ENCODE assay signal across 26 mouse cellular contexts in genomic region chr8:45324151-45324550, GRCm38 (mm10). TPM values are rescaled to one million over a fixed set of nuclear protein-coding genes. Genes with fewer than 3 reads are reported as not detected.
DNase-seq lines count a peak whose midpoint lies in the region; ATAC-seq and TF ChIP-seq lines count a peak whose summit lies in the region.
"Had no signal": no experiment of that assay in that cellular context is flagged by ENCODE, and none has a peak within 500 bp of the region (broad histone marks: within the 10 kb centered on the region; RNA-seq: fewer than 3 reads in every experiment).

No protein-coding gene starts in this region.

- H3K9me3 ChIP-seq in liver, embryonic 11.5 days (ENCODE audit: control insufficient read depth, low read length): no peaks in the 10 kb centered on the region

- 42% methylated on average over 4 of the region's 4 CpGs for WGBS in kidney, adult 2 months
- WGBS in liver, adult 2 months: 23% methylated on average over 4 of the region's 4 CpGs
- 81% methylated on average over 4 of the region's 4 CpGs for WGBS in liver, embryonic 11.5 days

- TF ChIP-seq CTCF in kidney, adult 2 months (conservative IDR thresholded peaks at IDR 0.05; ENCODE audit: insufficient read depth, insufficient read length, low read depth, low read length): no peak
- no peak for TF ChIP-seq CTCF in liver, adult 2 months (IDR thresholded peaks at IDR 0.05; ENCODE audit: low read depth, low read length)

- no peaks in the 10 kb centered on the region for H3K4me1 ChIP-seq in kidney, adult 2 months (ENCODE audit: control insufficient read depth, insufficient read depth, low read length)
- H3K4me1 ChIP-seq in liver, adult 2 months (ENCODE audit: control insufficient read depth, insufficient read depth, low read length): peaks cover 19% of the 10 kb centered on the region
- no peaks in the 10 kb centered on the region for H3K4me1 ChIP-seq in liver, embryonic 11.5 days (replicated peaks; ENCODE audit: control insufficient read depth, insufficient read depth, low read length)

- H3K36me3 ChIP-seq in kidney, adult 2 months (ENCODE audit: control insufficient read depth, insufficient read depth, low read length): no peaks in the 10 kb centered on the region
- peaks cover 40% of the 10 kb centered on the region for H3K36me3 ChIP-seq in liver, adult 2 months (ENCODE audit: control insufficient read depth, insufficient read depth, low read length)
- no peaks in the 10 kb centered on the region for H3K36me3 ChIP-seq in liver, embryonic 11.5 days (ENCODE audit: control insufficient read depth, insufficient read depth, low read length)
- H3K36me3 ChIP-seq: G1E had no signal

- no peak overlapping the region for H3K27ac ChIP-seq in kidney, adult 2 months (ENCODE audit: insufficient read depth, low read depth, low read length)
- peak overlapping the region; percentile 93 for H3K27ac ChIP-seq in liver, adult 2 months (replicated peaks; ENCODE audit: insufficient read depth, low read depth, low read length)
- no peak overlapping the region for H3K27ac ChIP-seq in liver, embryonic 11.5 days (ENCODE audit: low read depth, low read length)

- no peak for TF ChIP-seq POLR2A in kidney, adult 2 months (IDR thresholded peaks at IDR 0.05; ENCODE audit: low read depth, low read length)
- TF ChIP-seq POLR2A in liver, adult 2 months (IDR thresholded peaks at IDR 0.05; ENCODE audit: extremely low read depth, insufficient read depth, low read length): no peak

- peaks cover 5% of the 10 kb centered on the region; the same call in 1 of the 2 replicates for H3K79me2 ChIP-seq in liver, adult 2 months (ENCODE audit: control insufficient read depth, insufficient read depth, low read length)

- no peak overlapping the region for H3K4me3 ChIP-seq in kidney, adult 2 months (ENCODE audit: insufficient read depth, low read depth, low read length)
- H3K4me3 ChIP-seq in liver, adult 2 months (ENCODE audit: insufficient read depth, low read depth, low read length): no peak overlapping the region
- H3K4me3 ChIP-seq in liver, embryonic 11.5 days (ENCODE audit: low read depth, low read length): no peak overlapping the region

- DNase-seq in heart, adult 11 months: peak; percentile 35
- no peak for DNase-seq in heart, adult 18-20 months
- DNase-seq in kidney, adult 2 months: peak; percentile 25
- DNase-seq in kidney, adult 9 months: no peak
- DNase-seq in liver, adult 2 months (ENCODE audit: extremely low read depth, low read depth, low spot score): peak; percentile 93
- no peak for DNase-seq in liver, embryonic 11.5 days (ENCODE audit: low spot score)
- DNase-seq: adrenal gland, adult 2 months; adrenal gland, adult 8-10 months; adrenal gland, postnatal 10 days; adrenal gland, postnatal 14 days; adrenal gland, postnatal 25 days; adrenal gland, postnatal 36 days; B cell, adult 2 months; cerebellum, adult 11 months; cerebellum, adult 11-12 months; cerebellum, adult 18-20 months had no signal

- H3K9ac ChIP-seq in liver, adult 2 months (ENCODE audit: low read depth, low read length): 0 out of 2 replicates have a peak overlapping the region, but pooled peaks have one; percentile 58
- no peak overlapping the region for H3K9ac ChIP-seq in liver, embryonic 11.5 days (ENCODE audit: low read depth, low read length)

- ATAC-seq in liver, embryonic 11.5 days (replicated peaks; ENCODE audit: low FRiP score): no peak
- ATAC-seq: activated CD4-positive, CD25-positive, alpha-beta regulatory T cell, adult 4 months; CD4-positive, CD25-positive, alpha-beta regulatory T cell, adult 4 months; Patski had no signal

- no peak overlapping the region for H3K4me2 ChIP-seq in liver, embryonic 11.5 days

- H3K27me3 ChIP-seq in kidney, adult 2 months (replicated peaks; ENCODE audit: control insufficient read depth, insufficient read depth, low read length): no peaks in the 10 kb centered on the region
- H3K27me3 ChIP-seq in liver, adult 2 months (ENCODE audit: control insufficient read depth, insufficient read depth, low read length): no peaks in the 10 kb centered on the region
- no peaks in the 10 kb centered on the region for H3K27me3 ChIP-seq in liver, embryonic 11.5 days (replicated peaks; ENCODE audit: control insufficient read depth, insufficient read depth, low read length)
- H3K27me3 ChIP-seq: CH12.LX, Patski had no signal

RNA-seq across cellular contexts. Expression of gene Cyp4v3, which starts 8.9 kb away (rescaled TPM):
- 1 to 10 TPM; 2.2 to 2.8 TPM for total RNA-seq in heart, adult 18-20 months (2021)
- 1.4 and 1.8 TPM in 2 replicates for polyA plus RNA-seq in kidney, adult 2 months (2012; rRNA removed)
- total RNA-seq in liver, adult 2 months (2014; rRNA removed): 170 and 235 TPM in 2 replicates
- 60.2 and 66.1 TPM in 2 replicates for polyA plus RNA-seq in liver, adult 2 months (2012; rRNA removed)
- polyA plus RNA-seq in liver, embryonic 11.5 days (2014; fragmentation: Nextera tagmentation; extraction: Ambion mirVana): 1.7 and 1.9 TPM in 2 replicates
- total RNA-seq: MEL had no signal
- polyA plus RNA-seq: G1E had no signal

RNA-seq across cellular contexts. Expression of gene Gm45753, which starts 15.9 kb away (rescaled TPM):
- not detected for total RNA-seq in heart, adult 18-20 months (2021)
- 0.25 and 0.48 TPM in 2 replicates for polyA plus RNA-seq in kidney, adult 2 months (2012; rRNA removed)
- 0.37 and 1.3 TPM in 2 replicates for total RNA-seq in liver, adult 2 months (2014; rRNA removed)
- polyA plus RNA-seq in liver, adult 2 months (2012; rRNA removed): 0.21 and 0.24 TPM in 2 replicates
- polyA plus RNA-seq in liver, embryonic 11.5 days (2014; fragmentation: Nextera tagmentation; extraction: Ambion mirVana): 0.78 and 0.89 TPM in 2 replicates
- total RNA-seq: adrenal gland, adult 18-20 months; adrenal gland, postnatal 25 days; adrenal gland, postnatal 36 days; CH12.LX; ES-E14; G1E; MEL had no signal
- polyA plus RNA-seq: activated CD4-positive, CD25-positive, alpha-beta regulatory T cell, adult 4 months; adrenal gland, adult 2 months; brain, embryonic 14.5 days; C2C12; CD4-positive, CD25-positive, alpha-beta regulatory T cell, adult 4 months; G1E had no signal

RNA-seq across cellular contexts. Expression of gene Klkb1, which starts 29.5 kb away (rescaled TPM):
- total RNA-seq in heart, adult 18-20 months (2021): not detected
- polyA plus RNA-seq in kidney, adult 2 months (2012; rRNA removed): 1.1 and 1.3 TPM in 2 replicates
- total RNA-seq in liver, adult 2 months (2014; rRNA removed): 205 and 206 TPM in 2 replicates
- polyA plus RNA-seq in liver, adult 2 months (2012; rRNA removed): 62.6 and 67.7 TPM in 2 replicates
- polyA plus RNA-seq in liver, embryonic 11.5 days (2014; fragmentation: Nextera tagmentation; extraction: Ambion mirVana): 0.35 and 0.41 TPM in 2 replicates
- total RNA-seq: adrenal gland, adult 18-20 months; adrenal gland, postnatal 25 days; CH12.LX; ES-E14; MEL had no signal
- polyA plus RNA-seq: C2C12, G1E, Patski had no signal

RNA-seq across cellular contexts. Expression of gene Fam149a, which starts 57.9 kb away (rescaled TPM):
- 1 to 10 TPM; 5.0 to 5.1 TPM for total RNA-seq in heart, adult 18-20 months (2021)
- polyA plus RNA-seq in kidney, adult 2 months (2012; rRNA removed): 31.0 and 31.6 TPM in 2 replicates
- 8.3 and 8.7 TPM in 2 replicates for total RNA-seq in liver, adult 2 months (2014; rRNA removed)
- polyA plus RNA-seq in liver, adult 2 months (2012; rRNA removed): 10.7 and 11.1 TPM in 2 replicates
- polyA plus RNA-seq in liver, embryonic 11.5 days (2014; fragmentation: Nextera tagmentation; extraction: Ambion mirVana): 5.1 and 5.7 TPM in 2 replicates
- total RNA-seq: CH12.LX, MEL had no signal
- polyA plus RNA-seq: activated CD4-positive, CD25-positive, alpha-beta regulatory T cell, adult 4 months; CD4-positive, CD25-positive, alpha-beta regulatory T cell, adult 4 months; G1E had no signal

Comparison
In these comparisons a context has a peak if more than half of its experiments do, and no peak if none do; other contexts are left out.
1. DNase-seq: peak in heart, adult 11 months (single experiment), kidney, adult 2 months (single experiment) and liver, adult 2 months (single experiment); none in heart, adult 18-20 months (0 of 2), kidney, adult 9 months (single experiment) and liver, embryonic 11.5 days (single experiment).
2. RNA of gene Cyp4v3, which starts 8.9 kb away (polyA plus RNA-seq): 60.2 to 66.1 TPM in liver, adult 2 months; 1.7 to 1.9 TPM in liver, embryonic 11.5 days and 1.4 to 1.8 TPM in kidney, adult 2 months; every median in the first group is over 10 times any median in the second.
3. RNA of gene Klkb1, which starts 29.5 kb away (polyA plus RNA-seq): 62.6 to 67.7 TPM in liver, adult 2 months; 1.1 to 1.3 TPM in kidney, adult 2 months and 0.35 to 0.41 TPM in liver, embryonic 11.5 days; every median in the first group is over 10 times any median in the second.